Mouse (Mus musculus): ENCODE data around the gene Acbd5. TPM values are rescaled to one million over a fixed set of nuclear protein-coding genes. Genes with fewer than 3 reads are reported as not detected.

Gene Acbd5
- total and polyA plus RNA-seq, 2 experiments, result 23.2 to 189 TPM

DNA sequence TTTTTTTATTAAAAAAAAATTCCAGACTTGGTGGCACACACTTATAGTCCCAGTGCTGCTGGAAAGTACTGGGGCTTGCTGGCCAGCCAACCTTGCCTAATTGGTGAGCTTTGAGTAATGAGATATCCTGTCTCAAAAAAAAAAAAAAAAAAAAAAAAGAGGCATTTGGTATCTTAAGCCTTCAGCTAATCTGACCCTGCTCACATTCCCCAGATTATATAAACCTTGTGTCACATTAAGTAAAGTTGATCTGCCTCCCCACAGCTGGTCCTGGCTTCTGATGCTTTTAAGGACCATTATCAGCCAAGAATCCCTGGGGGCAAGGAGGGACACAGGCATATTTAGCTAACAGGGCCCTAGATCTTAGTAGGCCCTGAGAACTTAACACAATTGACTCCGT is 22.3 kb upstream of the Acbd5 start:
- H3K4me1 ChIP-seq (ENCODE audit: control insufficient read depth, insufficient read depth, low read length), result no peaks in the 10 kb centered on the region
- H3K79me2 ChIP-seq (ENCODE audit: control insufficient read depth, insufficient read depth, low read length), result no peaks in the 10 kb centered on the region
- no peak overlapping the region for H3K4me3 ChIP-seq (ENCODE audit: insufficient read depth, low read depth, low read length)
- H3K27me3 ChIP-seq (ENCODE audit: control insufficient read depth, insufficient read depth, low read length), result no peaks in the 10 kb centered on the region
- H3K9ac ChIP-seq (ENCODE audit: low read depth, low read length), result no peak overlapping the region
- no peak overlapping the region for H3K27ac ChIP-seq (replicated peaks; ENCODE audit: insufficient read depth, low read depth, low read length)
- no peaks in the 10 kb centered on the region for H3K36me3 ChIP-seq (ENCODE audit: control insufficient read depth, insufficient read depth, low read length)
- DNase-seq (ENCODE audit: extremely low read depth, low read depth, low spot score), result no peak
- WGBS, result 40% methylated on average over 1 of the region's 1 CpGs
- TF ChIP-seq POLR2A (IDR thresholded peaks at IDR 0.05; ENCODE audit: extremely low read depth, insufficient read depth, low read length) (no peak), CTCF (IDR thresholded peaks at IDR 0.05; ENCODE audit: low read depth, low read length) (no peak)

DNA sequence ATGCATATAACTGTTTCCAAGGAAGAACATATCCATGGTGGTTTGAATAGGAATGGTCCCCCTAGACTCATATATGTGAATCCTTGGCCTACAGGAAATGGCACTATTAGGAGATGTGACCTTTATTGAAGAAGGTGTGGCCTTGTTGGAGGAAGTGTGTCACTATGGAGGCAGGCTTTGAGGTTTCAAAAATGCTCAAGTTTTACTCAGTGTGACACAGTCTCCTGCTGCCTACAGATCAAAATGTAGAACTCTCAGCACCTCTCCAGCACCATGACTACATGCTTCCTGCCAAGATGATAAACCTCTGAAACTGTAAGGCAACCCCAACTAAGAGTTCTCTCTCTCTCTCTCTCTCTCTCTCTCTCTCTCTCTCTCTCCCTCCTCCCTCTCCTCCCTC is 20.0 kb upstream of the Acbd5 start:
- Histone ChIP-seq H3K27me3 (ENCODE audit: control insufficient read depth, insufficient read depth, low read length) (no peaks in the 10 kb centered on the region), H3K27ac (replicated peaks; ENCODE audit: insufficient read depth, low read depth, low read length) (no peak overlapping the region), H3K79me2 (ENCODE audit: control insufficient read depth, insufficient read depth, low read length) (no peaks in the 10 kb centered on the region), H3K36me3 (ENCODE audit: control insufficient read depth, insufficient read depth, low read length) (no peaks in the 10 kb centered on the region), H3K4me3 (ENCODE audit: insufficient read depth, low read depth, low read length) (no peak overlapping the region), H3K4me1 (ENCODE audit: control insufficient read depth, insufficient read depth, low read length) (no peaks in the 10 kb centered on the region), H3K9ac (ENCODE audit: low read depth, low read length) (no peak overlapping the region)
- TF ChIP-seq CTCF (IDR thresholded peaks at IDR 0.05; ENCODE audit: low read depth, low read length) (no peak), POLR2A (IDR thresholded peaks at IDR 0.05; ENCODE audit: extremely low read depth, insufficient read depth, low read length) (no peak)
- no peak for DNase-seq (ENCODE audit: extremely low read depth, low read depth, low spot score)

DNA sequence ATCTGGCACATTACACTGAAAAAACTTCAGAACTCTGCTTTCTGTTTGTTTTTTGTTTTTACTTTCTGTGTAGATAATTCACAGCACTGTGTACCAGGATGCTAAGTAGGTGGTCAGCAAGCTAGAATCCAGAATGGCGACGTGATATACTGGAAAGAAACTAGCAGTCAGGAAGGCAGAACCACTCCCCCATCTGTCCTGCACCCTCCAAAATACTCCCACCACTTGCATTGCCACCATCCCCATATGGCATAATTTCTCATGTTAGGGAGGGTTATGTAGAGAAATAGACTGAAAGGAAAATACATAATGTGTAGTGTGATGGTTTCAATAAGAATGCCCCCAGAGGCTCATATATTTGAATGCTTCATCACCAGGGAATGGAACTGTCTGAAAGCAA is 16.1 kb upstream of the Acbd5 start:
- Histone ChIP-seq H3K4me3 (ENCODE audit: insufficient read depth, low read depth, low read length) (no peak overlapping the region), H3K27ac (replicated peaks; ENCODE audit: insufficient read depth, low read depth, low read length) (no peak overlapping the region), H3K4me1 (ENCODE audit: control insufficient read depth, insufficient read depth, low read length) (no peaks in the 10 kb centered on the region), H3K36me3 (ENCODE audit: control insufficient read depth, insufficient read depth, low read length) (no peaks in the 10 kb centered on the region), H3K79me2 (ENCODE audit: control insufficient read depth, insufficient read depth, low read length) (no peaks in the 10 kb centered on the region), H3K9ac (ENCODE audit: low read depth, low read length) (no peak overlapping the region), H3K27me3 (ENCODE audit: control insufficient read depth, insufficient read depth, low read length) (no peaks in the 10 kb centered on the region)
- 85% methylated on average over 2 of the region's 2 CpGs for WGBS
- no peak for DNase-seq (ENCODE audit: extremely low read depth, low read depth, low spot score)
- TF ChIP-seq POLR2A (IDR thresholded peaks at IDR 0.05; ENCODE audit: extremely low read depth, insufficient read depth, low read length) (no peak), CTCF (IDR thresholded peaks at IDR 0.05; ENCODE audit: low read depth, low read length) (no peak)

DNA sequence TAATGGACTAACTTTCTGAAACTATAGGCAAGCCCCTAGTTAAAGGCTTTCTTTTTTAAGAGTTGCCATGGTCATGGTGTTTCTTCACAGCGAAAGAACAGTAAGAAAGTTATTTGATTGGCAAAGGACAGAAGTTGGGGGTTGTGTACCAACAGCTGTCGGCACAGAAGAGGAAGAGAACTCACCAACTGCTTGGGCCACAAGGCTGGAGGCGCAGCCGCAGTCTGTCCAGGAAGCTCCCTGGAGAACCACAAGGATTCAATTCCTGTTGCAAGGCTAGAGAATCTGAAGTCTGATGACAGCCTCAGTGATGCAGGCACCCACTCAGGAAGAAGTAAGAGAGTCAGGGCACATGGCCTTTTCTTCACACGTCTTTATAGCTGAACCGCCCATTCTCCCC is 15.4 kb upstream of the Acbd5 start:
- H3K27me3 ChIP-seq (ENCODE audit: control insufficient read depth, insufficient read depth, low read length), result no peaks in the 10 kb centered on the region
- TF ChIP-seq POLR2A (IDR thresholded peaks at IDR 0.05; ENCODE audit: extremely low read depth, insufficient read depth, low read length) (no peak), CTCF (IDR thresholded peaks at IDR 0.05; ENCODE audit: low read depth, low read length) (no peak)
- no peaks in the 10 kb centered on the region for H3K36me3 ChIP-seq (ENCODE audit: control insufficient read depth, insufficient read depth, low read length)
- no peak overlapping the region for H3K9ac ChIP-seq (ENCODE audit: low read depth, low read length)
- H3K4me3 ChIP-seq (ENCODE audit: insufficient read depth, low read depth, low read length), result no peak overlapping the region
- peak; percentile 19 for DNase-seq (ENCODE audit: extremely low read depth, low read depth, low spot score)
- 74% methylated on average over 6 of the region's 6 CpGs for WGBS
- H3K27ac ChIP-seq (replicated peaks; ENCODE audit: insufficient read depth, low read depth, low read length), result no peak overlapping the region
- no peaks in the 10 kb centered on the region for H3K4me1 ChIP-seq (ENCODE audit: control insufficient read depth, insufficient read depth, low read length)
- H3K79me2 ChIP-seq (ENCODE audit: control insufficient read depth, insufficient read depth, low read length), result no peaks in the 10 kb centered on the region

DNA sequence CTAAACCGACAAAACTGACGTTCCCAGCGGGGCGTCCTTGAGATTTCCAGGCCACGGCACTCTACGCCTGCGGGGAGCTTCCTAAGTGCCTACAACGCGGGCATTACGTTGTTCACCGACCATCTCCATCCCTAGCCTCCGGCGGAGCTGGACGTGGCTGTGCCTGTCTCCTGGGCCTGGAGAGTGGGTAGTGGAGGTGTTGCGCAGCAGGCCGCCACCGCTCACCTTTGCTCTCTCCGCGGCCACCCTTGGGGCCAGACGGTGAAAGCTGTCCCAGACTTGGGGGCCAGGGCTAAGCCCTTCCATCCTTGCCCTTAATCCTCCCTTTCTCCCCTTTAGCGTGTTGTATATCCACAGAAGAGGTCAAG is 387 bp downstream of the Acbd5 start:
- H3K4me1 ChIP-seq (ENCODE audit: control insufficient read depth, insufficient read depth, low read length), result peaks cover 2% of the 10 kb centered on the region; the same call in 1 of the 2 replicates
- TF ChIP-seq CTCF (IDR thresholded peaks at IDR 0.05; ENCODE audit: low read depth, low read length) (no peak), POLR2A (IDR thresholded peaks at IDR 0.05; ENCODE audit: extremely low read depth, insufficient read depth, low read length) (peak; percentile 13; the same call in 1 of the 2 replicates)
- peak overlapping the region; percentile 85 for H3K4me3 ChIP-seq (ENCODE audit: insufficient read depth, low read depth, low read length)
- H3K27me3 ChIP-seq (ENCODE audit: control insufficient read depth, insufficient read depth, low read length), result no peaks in the 10 kb centered on the region
- under 1% methylated on average over 21 of the region's 21 CpGs for WGBS
- H3K27ac ChIP-seq (replicated peaks; ENCODE audit: insufficient read depth, low read depth, low read length), result peak overlapping the region; percentile 96
- H3K9ac ChIP-seq (ENCODE audit: low read depth, low read length), result peak overlapping the region; percentile 95
- no peak for DNase-seq (ENCODE audit: extremely low read depth, low read depth, low spot score)
- H3K79me2 ChIP-seq (ENCODE audit: control insufficient read depth, insufficient read depth, low read length), result peaks cover 5% of the 10 kb centered on the region; the same call in 1 of the 2 replicates
- H3K36me3 ChIP-seq (ENCODE audit: control insufficient read depth, insufficient read depth, low read length), result peaks cover 3% of the 10 kb centered on the region; the same call in 1 of the 2 replicates

DNA sequence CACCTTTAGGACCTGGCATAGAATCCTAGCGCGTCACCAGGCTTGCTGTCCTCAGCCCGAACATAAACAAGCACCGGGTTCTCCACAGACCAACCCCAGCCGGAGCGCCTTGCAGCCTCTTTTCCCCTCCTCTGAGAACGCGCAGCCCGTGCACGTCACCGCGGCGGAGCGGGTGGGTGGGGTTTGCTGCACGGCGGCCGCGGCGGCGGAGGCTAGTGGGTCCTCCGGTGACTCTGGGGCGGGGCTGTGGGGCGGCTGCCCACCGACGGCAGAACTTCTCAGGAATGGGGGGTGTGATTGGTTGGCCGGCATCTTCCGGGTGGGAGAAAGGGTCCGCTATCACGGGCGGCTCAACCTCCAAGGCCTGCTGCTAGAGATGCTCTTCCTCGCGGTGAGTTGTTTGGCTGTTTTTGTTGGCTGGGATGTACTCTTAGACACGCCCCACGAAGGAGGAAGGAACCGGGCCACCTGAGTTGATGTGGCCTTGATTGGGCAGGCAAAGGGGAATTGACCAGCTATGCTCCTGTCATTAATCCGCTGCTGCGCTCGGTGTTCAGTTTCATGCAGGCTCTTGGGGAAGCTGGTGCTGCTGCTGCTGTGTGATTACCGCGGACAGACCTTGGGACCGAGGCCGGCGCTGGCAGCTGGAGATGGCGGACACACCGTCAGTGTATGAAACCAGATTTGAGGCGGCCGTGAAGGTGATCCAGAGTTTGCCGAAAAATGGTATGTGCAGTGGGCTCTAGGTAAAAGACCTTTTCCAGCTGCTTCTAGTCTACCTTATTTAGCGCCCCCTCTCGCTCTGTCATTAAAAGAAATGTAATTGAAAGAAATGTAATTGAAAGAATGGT is 1.2 kb downstream of the Acbd5 start:
- TF ChIP-seq CTCF (IDR thresholded peaks at IDR 0.05; ENCODE audit: low read depth, low read length) (no peak), POLR2A (IDR thresholded peaks at IDR 0.05; ENCODE audit: extremely low read depth, insufficient read depth, low read length) (peak; percentile 96)
- Histone ChIP-seq H3K27ac (replicated peaks; ENCODE audit: insufficient read depth, low read depth, low read length) (peak overlapping the region; percentile 96), H3K9ac (ENCODE audit: low read depth, low read length) (peak overlapping the region; percentile 95), H3K79me2 (ENCODE audit: control insufficient read depth, insufficient read depth, low read length) (peaks cover 9% of the 10 kb centered on the region; the same call in 1 of the 2 replicates), H3K27me3 (ENCODE audit: control insufficient read depth, insufficient read depth, low read length) (no peaks in the 10 kb centered on the region), H3K36me3 (ENCODE audit: control insufficient read depth, insufficient read depth, low read length) (peaks cover 3% of the 10 kb centered on the region; the same call in 1 of the 2 replicates), H3K4me3 (ENCODE audit: insufficient read depth, low read depth, low read length) (peak overlapping the region; percentile 85), H3K4me1 (ENCODE audit: control insufficient read depth, insufficient read depth, low read length) (peaks cover 5% of the 10 kb centered on the region)
- under 1% methylated on average over 50 of the region's 50 CpGs for WGBS
- peak; percentile 95 for DNase-seq (ENCODE audit: extremely low read depth, low read depth, low spot score)

All from liver, adult 2 months (tissue).